Mouse (Mus musculus): ENCODE results near the gene Trim65.

GRCm38 (mm10) chr11:116145481-116146293, 14.8 kb upstream of the Trim65 start:
- TF ChIP-seq POLR2A (IDR thresholded peaks at IDR 0.05; ENCODE audit: extremely low read depth, insufficient read depth, low read length) (no peak), CTCF (IDR thresholded peaks at IDR 0.05; ENCODE audit: extremely low read depth, insufficient read depth, low read length) (no peak)
